Mouse (Mus musculus) brain, embryonic 14.5 days (tissue): ENCODE results near the gene Gatd1.

Source experiments
- CTCF ChIP-seq: fragments of 200-500 bp; IDR thresholded peaks from 2 replicates; pipeline ENCODE4 v1.5.1; 2012; ENCODE audit warnings: inconsistent platforms, mild to moderate bottlenecking, moderate library complexity, borderline replicate concordance; ENCODE audit not compliant: insufficient read depth, insufficient read length; ENCODE audit errors: extremely low read depth
- POLR2A ChIP-seq: fragments of 200-500 bp; IDR thresholded peaks from 2 replicates; pipeline ENCODE4 v1.6.1; 2012; ENCODE audit warnings: mild to moderate bottlenecking, inconsistent platforms, borderline replicate concordance; ENCODE audit not compliant: poor library complexity, insufficient read depth, insufficient read length, severe bottlenecking; ENCODE audit errors: extremely low read depth

GRCm38 (mm10) chr7:141440613-141441012 lies 26.7 kb upstream of the Gatd1 start:
- TF ChIP-seq POLR2A, result no peak
- peak; percentile 64; the same call in 1 of the 2 replicates for TF ChIP-seq CTCF
